Mouse (Mus musculus) 3T3-L1 (cell line): ENCODE results near the gene Slc52a3.
A peak's percentile ranks its signal among the peaks of the same experiment; 100 is the strongest.
"Not testable (repeated sequence)": the region's sequence is repeated elsewhere in the genome, so short reads cannot be mapped to it uniquely, and the experiment has no call there.

Source experiments
- DNase-seq: peaks from one replicate; pipeline ENCODE4 v3.0.0-alpha.2; 2015; ENCODE audit warnings: low read depth, low spot score

Slc52a3 gene

DNA sequence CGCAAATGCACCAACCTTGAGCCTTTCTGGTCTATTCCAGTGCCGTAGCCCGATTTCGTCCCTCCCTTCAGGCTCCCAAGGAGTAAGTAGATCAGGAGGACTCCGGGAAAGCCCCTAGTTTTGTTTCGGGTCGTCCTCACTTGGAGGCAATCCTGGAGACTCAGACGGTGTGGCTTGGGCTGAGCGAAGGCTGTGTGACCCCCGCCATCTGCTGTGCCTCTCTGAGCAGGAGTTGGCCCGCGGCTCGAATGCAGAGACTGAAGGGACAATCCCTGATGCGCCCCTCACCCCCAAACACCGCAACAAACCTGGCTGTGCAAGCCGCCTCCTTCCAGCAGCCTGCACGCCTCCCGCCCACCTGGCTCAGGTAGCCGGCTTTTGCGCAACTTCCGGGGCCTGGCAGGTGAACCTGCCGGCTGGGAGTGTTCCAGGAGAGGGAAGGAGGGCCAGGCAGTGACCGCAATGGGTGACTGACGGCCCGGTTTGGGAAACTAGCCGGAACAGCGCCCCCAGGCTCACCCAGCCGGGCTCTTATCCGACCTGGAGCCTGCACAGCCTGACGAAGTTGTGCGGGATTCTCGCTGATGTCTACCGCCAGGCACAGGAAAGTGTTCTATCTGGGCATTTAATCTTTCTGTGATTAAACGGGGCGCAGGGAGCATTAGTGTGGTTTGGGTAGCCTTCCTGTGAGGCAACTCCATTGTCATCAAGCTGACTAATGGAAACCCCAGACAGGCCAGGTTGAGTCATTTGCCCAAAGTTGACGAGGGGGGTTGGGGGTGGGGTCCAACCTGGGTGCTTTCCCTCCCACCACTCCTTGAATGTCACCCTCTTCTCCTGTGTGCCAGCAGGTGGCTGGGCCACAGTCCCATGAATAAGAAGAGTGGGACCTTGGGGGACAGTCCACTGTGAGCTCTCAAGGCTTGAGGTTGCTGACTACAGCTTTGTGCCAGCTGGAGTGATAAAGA, 22.4 kb upstream of the Slc52a3 start:
- peak; percentile 31 for DNase-seq

DNA sequence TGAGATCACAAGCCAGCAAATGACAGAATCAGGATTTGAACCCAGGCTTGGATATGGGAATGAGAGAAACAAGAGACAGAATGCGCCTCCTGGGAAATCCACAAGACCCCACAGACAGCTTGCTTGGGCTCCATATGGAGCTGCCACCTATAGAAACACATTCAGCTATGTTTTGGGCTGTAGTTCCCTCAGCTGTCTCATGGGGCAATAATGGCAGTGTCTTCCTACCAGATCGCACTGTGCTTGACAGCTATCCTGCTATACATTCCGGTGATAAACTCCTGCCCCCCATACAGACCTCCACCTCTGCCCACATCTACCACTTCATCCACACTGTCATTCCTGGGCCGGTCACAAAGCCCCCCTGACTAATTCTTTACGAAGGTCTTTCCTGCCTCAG, 21.0 kb upstream of the Slc52a3 start:
- no peak for DNase-seq

- DNase-seq: no peak
Observed at GRCm38 (mm10) chr2:151976067-151976466, 20.2 kb upstream of the Slc52a3 start.

GRCm38 (mm10) chr2:151977689-151978440, 18.4 kb upstream of the Slc52a3 start:
- DNase-seq: peak; percentile 80

DNA sequence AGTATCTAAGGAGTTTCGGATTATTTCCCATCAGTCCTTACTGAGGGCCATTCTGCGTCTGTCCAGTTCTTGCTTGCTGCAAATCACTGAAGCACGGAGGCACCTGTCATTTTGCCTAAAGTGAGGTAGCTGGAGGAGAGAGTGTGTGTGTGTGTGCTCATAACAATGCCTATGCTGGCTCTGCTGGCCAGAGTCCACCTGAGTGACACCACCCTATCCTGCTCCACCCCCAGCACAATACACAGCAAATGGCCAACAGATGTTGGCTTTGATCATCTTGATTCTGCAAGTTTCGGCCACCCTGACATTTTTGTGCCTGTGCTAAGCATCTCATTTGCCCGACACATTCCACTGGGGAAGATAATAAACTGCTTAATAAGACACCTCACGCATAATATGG, 17.8 kb upstream of the Slc52a3 start:
- DNase-seq: peak; percentile 46

DNA sequence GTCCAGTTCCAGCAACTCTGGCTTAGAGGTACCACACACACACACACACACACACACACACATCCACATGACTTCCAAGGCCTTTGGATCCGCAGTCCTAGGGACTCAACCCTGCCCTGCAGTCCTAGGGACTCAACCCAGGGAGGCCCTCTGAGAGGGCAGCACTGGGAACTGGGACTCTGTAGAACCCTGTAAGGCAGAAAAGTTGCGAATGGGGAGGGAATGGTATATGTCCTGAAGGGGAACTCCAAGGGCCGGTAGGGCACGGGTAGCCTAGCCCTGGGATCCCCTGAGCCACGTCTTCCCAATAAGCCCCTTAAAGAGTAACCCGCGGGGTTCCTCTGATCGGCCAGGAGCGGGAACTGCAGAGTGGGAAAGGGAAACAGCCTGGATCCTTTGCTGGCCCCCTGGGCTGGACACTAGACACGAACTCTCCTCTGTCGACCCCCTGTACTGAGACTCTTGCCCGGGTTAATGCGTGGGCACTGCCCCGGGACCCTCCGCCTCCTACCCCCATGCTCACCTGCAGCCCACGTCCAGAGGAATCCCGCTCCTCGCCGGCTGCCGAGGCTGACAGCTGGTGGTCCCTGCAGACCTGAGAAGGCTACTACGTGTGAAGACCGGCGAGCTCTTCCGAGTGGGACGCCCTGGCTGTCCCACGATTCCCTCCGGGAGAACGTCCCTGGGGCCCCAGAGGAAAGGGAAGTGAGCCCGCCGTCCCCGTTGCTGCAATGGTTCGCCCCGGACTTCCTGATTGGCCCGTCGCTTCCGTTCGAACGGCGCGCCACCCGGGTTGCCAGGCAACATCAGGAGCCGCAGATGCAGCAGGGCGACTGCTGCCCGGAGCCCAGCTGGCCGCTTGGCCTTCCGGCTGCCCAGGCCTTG, 16.6 kb upstream of the Slc52a3 start, which contains the start of gene Fam110a:
Fam110a (minus strand) TSS at position 750 of the 885 bp plus-strand sequence.
- peak; percentile 94 for DNase-seq

- no peak for DNase-seq
Observed at GRCm38 (mm10) chr2:151980355-151980693, 16.0 kb upstream of the Slc52a3 start.

GRCm38 (mm10) chr2:151981268-151981667, 15.0 kb upstream of the Slc52a3 start:
- no peak for DNase-seq

DNA sequence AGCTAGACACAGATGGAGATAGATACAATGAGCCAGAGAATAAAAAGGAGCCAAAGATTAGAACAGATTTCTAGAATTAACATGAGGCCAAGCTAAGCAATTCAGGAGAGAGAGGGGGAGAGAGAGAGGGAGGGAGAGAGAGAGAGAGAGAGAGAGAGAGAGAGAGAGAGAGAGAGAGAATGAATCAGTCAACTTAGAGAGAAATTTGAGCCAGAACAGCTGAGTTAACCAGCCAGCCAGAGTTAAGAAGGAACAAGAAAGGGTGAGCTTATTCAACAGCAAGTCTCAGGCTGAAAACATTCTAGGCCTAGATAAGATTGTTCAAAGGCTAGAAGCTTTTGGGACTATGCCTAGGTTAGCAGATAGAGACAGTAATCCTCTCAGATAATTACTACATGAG, 13.8 kb upstream of the Slc52a3 start:
- no peak for DNase-seq

DNA sequence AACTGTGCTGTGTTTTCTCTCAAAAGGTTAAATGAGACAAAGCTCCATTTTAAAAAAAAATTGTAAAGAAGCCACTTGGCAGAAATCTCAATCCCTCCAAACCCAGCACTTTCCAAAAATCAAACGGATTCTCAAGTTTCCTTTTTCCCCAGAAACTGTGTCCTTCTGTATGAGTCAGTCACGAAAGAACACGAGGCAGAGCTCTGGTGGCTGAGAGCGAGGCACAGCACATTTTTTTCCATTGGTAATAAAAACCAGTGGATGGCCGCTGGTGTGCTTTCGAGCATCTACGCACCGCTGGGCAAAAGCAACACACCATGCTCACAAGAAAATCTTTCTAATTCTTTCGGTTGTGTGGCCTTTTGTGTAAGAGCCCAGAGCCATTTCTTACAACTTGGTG, 12.3 kb upstream of the Slc52a3 start:
- DNase-seq: peak; percentile 37

DNA sequence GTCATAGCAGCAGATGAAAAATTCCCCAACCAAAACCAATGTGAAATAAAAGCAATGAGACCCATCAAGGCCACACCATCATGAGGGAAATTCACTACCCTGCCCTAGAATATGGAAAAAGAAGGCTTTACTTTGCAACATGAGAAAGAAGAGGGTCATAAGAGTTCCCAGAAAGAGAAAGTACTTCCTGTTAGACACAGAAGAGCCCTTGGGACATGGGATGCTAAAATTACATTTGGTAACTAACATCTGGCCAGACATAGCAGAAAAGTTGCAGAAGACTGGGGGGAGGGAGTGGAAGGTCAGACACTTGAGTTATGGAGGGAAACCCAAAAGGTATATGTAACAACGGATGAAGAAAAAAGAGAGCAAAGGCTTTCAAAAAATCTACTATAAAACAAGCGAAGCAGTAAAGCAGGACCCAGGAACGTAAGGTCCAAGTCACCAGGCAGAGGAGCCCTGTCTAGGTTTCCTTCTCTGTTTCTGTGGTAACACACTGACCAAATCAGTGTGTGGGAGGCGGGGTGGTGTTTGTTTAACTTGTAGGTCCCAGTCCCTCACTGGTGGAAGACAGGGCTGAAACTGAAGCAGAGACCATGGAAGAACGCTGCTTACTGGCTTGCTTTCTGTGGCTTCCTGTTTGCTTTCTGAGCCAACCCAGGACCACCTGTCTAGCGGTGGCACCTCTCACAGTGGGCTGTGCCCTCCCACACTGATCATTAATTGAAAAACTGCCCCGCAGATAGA, 10.7 kb upstream of the Slc52a3 start:
- peak; percentile 32 for DNase-seq

DNA sequence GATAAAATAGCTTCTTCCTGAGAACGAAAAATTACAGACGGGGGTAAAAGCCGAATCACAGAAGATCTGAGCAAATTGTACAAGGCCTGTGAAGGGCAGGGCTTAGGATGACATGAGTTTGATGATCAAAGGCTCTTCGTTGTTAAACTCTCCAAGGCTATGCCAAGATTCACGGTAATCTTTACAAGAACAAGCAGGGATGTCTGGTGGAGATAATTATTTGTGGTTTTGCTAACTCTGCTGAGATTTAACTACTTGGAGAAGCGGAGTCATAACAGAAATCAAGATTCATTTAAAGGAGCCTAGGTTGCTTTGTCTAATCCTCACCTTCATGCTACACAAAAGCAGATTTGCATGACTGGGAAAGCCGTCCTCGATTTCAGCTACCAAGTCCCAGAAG, 9.4 kb upstream of the Slc52a3 start:
- no peak for DNase-seq

- DNase-seq: no peak
Observed at GRCm38 (mm10) chr2:151988978-151989377, 7.3 kb upstream of the Slc52a3 start.

DNA sequence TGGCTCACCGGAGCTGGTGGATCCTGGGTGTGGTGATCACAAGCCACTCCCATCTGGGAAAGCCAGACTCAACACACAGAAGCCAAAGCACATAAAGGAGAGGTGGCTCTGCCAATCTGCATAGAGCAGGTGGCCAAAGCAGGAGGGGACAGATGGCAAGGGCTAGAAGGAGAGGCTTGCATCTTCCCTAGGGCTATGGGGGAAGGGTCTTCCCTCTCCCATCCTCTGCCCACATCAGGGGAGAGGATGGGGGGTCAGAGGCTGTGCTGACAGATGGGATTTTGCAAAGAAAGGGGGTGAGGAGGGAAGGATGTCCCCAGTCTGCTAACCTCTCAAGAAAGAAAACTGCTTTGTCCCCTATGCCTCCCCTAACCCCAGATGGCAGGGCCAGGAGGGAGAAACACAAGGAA, 5.3 kb upstream of the Slc52a3 start:
- DNase-seq: no peak

DNA sequence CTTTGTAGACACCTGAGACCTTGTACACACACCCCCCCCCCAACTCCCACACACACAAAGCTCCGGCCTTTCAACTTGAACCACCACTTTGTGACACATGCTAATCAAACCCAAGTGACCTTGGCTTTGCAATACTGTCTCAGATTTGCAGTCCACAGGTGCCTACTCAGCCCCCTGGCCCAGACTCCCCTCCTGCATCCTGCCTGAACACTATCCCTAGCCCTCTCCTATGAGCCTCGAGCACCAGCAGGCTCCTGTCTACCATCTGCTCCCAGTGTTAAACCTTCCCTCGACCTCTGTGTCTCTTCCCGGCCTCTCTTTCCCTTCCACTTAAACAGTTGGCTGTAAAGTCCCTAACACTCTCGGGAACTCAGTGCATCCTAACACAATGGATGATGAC, 4.9 kb upstream of the Slc52a3 start:
- no peak for DNase-seq

DNA sequence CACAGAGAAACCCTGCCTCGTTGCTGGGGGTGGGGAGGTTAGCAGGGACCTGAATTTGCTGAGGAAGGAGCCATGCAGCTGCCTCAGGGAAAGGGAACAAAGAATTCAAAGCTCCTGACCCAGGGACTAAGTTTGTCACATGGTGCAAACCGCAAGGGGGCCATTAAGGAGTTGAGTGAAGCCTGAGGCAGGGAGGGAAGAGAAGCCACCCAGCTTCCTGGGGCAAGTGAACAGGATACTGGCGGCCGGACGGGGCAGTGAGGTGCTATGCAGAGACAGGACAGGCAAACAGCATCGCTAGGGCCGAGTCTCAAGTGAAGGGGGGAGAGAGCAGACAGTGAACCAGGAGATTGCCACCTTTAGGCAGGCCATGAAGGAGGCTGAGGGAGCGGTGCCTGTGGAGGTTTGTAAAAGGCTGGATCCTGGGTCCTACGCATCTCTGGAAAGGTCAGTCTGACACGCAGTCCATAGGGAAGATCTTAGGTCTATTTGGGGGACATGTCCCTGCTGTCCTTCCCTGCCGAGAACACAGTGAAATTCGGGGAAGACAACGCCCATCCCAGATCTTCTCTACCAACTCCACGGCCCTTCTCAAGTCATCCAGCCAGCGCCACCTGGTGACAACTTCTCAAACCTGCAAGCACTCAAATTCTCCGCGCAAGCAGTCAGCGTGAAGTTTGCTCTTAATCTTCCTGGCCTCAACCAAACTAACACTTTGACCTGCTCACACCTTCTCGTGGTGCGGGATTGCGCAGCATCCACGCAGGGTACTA, 1.8 kb upstream of the Slc52a3 start:
- DNase-seq: peak; percentile 80

GRCm38 (mm10) chr2:151997190-151997575, 872 bp downstream of the Slc52a3 start:
- not testable (repeated sequence) for DNase-seq

DNA sequence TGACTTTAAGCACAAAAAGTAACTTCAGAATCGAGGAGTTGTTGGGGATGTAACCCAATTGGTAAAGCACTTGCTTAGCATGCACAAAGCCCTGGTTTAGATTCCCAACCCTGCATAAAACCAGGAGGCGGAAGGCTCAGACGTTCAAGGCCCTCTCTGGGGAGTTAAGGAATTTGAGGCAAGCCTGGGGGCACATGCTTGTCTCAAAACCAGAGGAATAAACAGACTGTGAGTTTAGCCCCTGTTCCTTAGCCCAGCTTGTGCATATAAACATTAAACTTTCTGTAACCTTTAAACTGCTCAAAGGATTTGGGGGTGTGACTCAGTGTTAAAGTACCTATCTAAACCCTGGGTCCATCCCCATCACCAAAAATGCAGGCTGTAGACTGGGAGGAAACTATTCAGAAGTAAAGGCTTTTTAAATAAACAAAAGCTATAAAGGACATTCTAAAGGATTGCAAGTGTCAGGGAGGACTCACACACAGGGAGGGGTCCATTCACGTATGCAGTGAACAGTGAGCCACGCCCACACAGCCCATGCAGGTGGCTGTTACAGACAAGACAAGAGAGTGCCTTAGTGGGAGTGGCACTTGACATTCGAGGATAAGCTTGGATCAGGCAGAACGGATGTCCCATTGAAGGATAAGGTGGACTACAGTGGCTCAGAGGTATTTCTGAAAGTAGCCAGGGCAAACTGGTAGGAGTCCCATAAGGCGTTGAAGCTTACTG, 1.6 kb downstream of the Slc52a3 start:
- peak; percentile 66 for DNase-seq

- DNase-seq: no peak
Observed at GRCm38 (mm10) chr2:151998505-151998899, 2.2 kb downstream of the Slc52a3 start.

DNA sequence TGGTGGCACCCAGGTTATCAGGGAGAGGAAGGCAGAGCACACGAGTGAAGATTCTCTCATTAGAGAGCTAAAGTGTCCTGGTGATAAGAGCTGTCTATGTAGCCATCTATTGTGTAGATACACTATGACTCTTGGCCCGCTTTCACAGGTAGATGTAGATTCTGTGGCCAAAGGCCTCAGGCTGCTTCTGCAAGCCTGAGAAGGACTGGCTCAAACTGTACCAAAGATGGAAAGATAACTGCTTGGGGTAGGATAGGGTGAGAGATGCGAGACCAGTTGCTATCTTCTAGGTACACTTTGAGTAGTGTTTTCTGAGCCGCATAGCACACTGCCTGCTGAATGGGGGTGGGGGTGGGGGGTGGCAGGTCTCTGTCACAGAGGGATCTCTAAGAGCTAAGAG, 2.6 kb downstream of the Slc52a3 start:
- no peak for DNase-seq
